Mouse (Mus musculus): ENCODE measurements around the gene Foxb1. TPM values are rescaled to one million over a fixed set of nuclear protein-coding genes. Genes with fewer than 3 reads are reported as not detected.

The Foxb1 gene
- polyA plus RNA-seq, 1 experiment from 2014 or later: not detected

GRCm38 (mm10) chr9:69764586-69765482, 4.1 kb upstream of the Foxb1 start:
- Histone ChIP-seq H3K27ac (replicated peaks) (no peak overlapping the region), H3K27me3 (replicated peaks) (peaks cover 100% of the 10 kb centered on the region), H3K4me3 (peak overlapping the region; percentile 11; the same call in 1 of the 2 replicates), H3K36me3 (no peaks in the 10 kb centered on the region), H3K9me3 (no peaks in the 10 kb centered on the region), H3K4me2 (no peak overlapping the region), H3K9ac (no peak overlapping the region), H3K4me1 (peaks cover 4% of the 10 kb centered on the region; the same call in 1 of the 2 replicates)
- 1% methylated on average over 42 of the region's 42 CpGs for WGBS
- no peak for ATAC-seq (ENCODE audit: extremely low read depth, insufficient number of reproducible peaks, low FRiP score, low TSS enrichment)

- peaks cover 7% of the 10 kb centered on the region; the same call in 1 of the 2 replicates for H3K4me1 ChIP-seq
- H3K27me3 ChIP-seq (replicated peaks): peaks cover 100% of the 10 kb centered on the region
- H3K9ac ChIP-seq: no peak overlapping the region
- no peak overlapping the region for H3K4me3 ChIP-seq
- no peaks in the 10 kb centered on the region for H3K9me3 ChIP-seq
- H3K4me2 ChIP-seq: no peak overlapping the region
- H3K36me3 ChIP-seq: no peaks in the 10 kb centered on the region
- ATAC-seq (ENCODE audit: extremely low read depth, insufficient number of reproducible peaks, low FRiP score, low TSS enrichment): no peak
- no peak overlapping the region for H3K27ac ChIP-seq (replicated peaks)
- WGBS: 1% methylated on average over 25 of the region's 25 CpGs
These were observed 3.2 kb upstream of the Foxb1 start for GRCm38 (mm10) chr9:69763681-69764585.

- ATAC-seq (ENCODE audit: extremely low read depth, insufficient number of reproducible peaks, low FRiP score, low TSS enrichment): no peak; the same call in 1 of the 2 replicates
- Histone ChIP-seq H3K27me3 (replicated peaks) (peaks cover 100% of the 10 kb centered on the region), H3K4me2 (no peak overlapping the region), H3K9me3 (no peaks in the 10 kb centered on the region), H3K9ac (no peak overlapping the region), H3K4me1 (peaks cover 8% of the 10 kb centered on the region; the same call in 1 of the 2 replicates), H3K4me3 (peak overlapping the region; percentile 9; the same call in 1 of the 2 replicates), H3K27ac (replicated peaks) (no peak overlapping the region), H3K36me3 (no peaks in the 10 kb centered on the region)
- 2% methylated on average over 14 of the region's 14 CpGs for WGBS
These were observed 2.0 kb upstream of the Foxb1 start for GRCm38 (mm10) chr9:69762703-69763102.

GRCm38 (mm10) chr9:69762221-69762620, 1.5 kb upstream of the Foxb1 start:
- H3K9ac ChIP-seq: no peak overlapping the region
- no peak for ATAC-seq (ENCODE audit: extremely low read depth, insufficient number of reproducible peaks, low FRiP score, low TSS enrichment)
- no peak overlapping the region for H3K4me3 ChIP-seq
- peaks cover 8% of the 10 kb centered on the region; the same call in 1 of the 2 replicates for H3K4me1 ChIP-seq
- H3K9me3 ChIP-seq: no peaks in the 10 kb centered on the region
- H3K27ac ChIP-seq (replicated peaks): no peak overlapping the region
- no peaks in the 10 kb centered on the region for H3K36me3 ChIP-seq
- H3K27me3 ChIP-seq (replicated peaks): peaks cover 100% of the 10 kb centered on the region
- 5% methylated on average over 12 of the region's 12 CpGs for WGBS
- H3K4me2 ChIP-seq: no peak overlapping the region

- H3K27ac ChIP-seq (replicated peaks): no peak overlapping the region
- peaks cover 100% of the 10 kb centered on the region for H3K27me3 ChIP-seq (replicated peaks)
- no peaks in the 10 kb centered on the region for H3K36me3 ChIP-seq
- H3K4me2 ChIP-seq: no peak overlapping the region
- H3K9ac ChIP-seq: no peak overlapping the region
- ATAC-seq (ENCODE audit: extremely low read depth, insufficient number of reproducible peaks, low FRiP score, low TSS enrichment): no peak
- no peaks in the 10 kb centered on the region for H3K9me3 ChIP-seq
- H3K4me3 ChIP-seq: no peak overlapping the region
- peaks cover 8% of the 10 kb centered on the region; the same call in 1 of the 2 replicates for H3K4me1 ChIP-seq
- WGBS: 2% methylated on average over 10 of the region's 10 CpGs
These were observed 829 bp upstream of the Foxb1 start for GRCm38 (mm10) chr9:69761569-69761968.

GRCm38 (mm10) chr9:69759721-69760221, 969 bp downstream of the Foxb1 start:
- no peak overlapping the region; the same call in 1 of the 2 replicates for H3K4me2 ChIP-seq
- no peaks in the 10 kb centered on the region for H3K36me3 ChIP-seq
- peak overlapping the region; percentile 16 for H3K4me3 ChIP-seq
- H3K4me1 ChIP-seq: peaks cover 8% of the 10 kb centered on the region; the same call in 1 of the 2 replicates
- no peaks in the 10 kb centered on the region for H3K9me3 ChIP-seq
- no peak overlapping the region for H3K9ac ChIP-seq
- H3K27me3 ChIP-seq (replicated peaks): peaks cover 100% of the 10 kb centered on the region
- no peak for ATAC-seq (ENCODE audit: extremely low read depth, insufficient number of reproducible peaks, low FRiP score, low TSS enrichment)
- H3K27ac ChIP-seq (replicated peaks): no peak overlapping the region
- WGBS: under 1% methylated on average over 44 of the region's 44 CpGs

GRCm38 (mm10) chr9:69758946-69759615, 1.7 kb downstream of the Foxb1 start:
- H3K4me2 ChIP-seq: no peak overlapping the region
- H3K27ac ChIP-seq (replicated peaks): no peak overlapping the region
- H3K9me3 ChIP-seq: no peaks in the 10 kb centered on the region
- ATAC-seq (ENCODE audit: extremely low read depth, insufficient number of reproducible peaks, low FRiP score, low TSS enrichment): no peak
- H3K9ac ChIP-seq: no peak overlapping the region
- H3K4me3 ChIP-seq: peak overlapping the region; percentile 16
- peaks cover 8% of the 10 kb centered on the region; the same call in 1 of the 2 replicates for H3K4me1 ChIP-seq
- 2% methylated on average over 41 of the region's 42 CpGs for WGBS
- H3K27me3 ChIP-seq (replicated peaks): peaks cover 100% of the 10 kb centered on the region
- H3K36me3 ChIP-seq: no peaks in the 10 kb centered on the region

GRCm38 (mm10) chr9:69758506-69758905, 2.2 kb downstream of the Foxb1 start:
- peaks cover 100% of the 10 kb centered on the region for H3K27me3 ChIP-seq (replicated peaks)
- peak overlapping the region; percentile 5; the same call in 1 of the 2 replicates for H3K4me2 ChIP-seq

GRCm38 (mm10) chr9:69757254-69757653, 3.5 kb downstream of the Foxb1 start:
- Histone ChIP-seq H3K4me1 (peaks cover 4% of the 10 kb centered on the region; the same call in 1 of the 2 replicates), H3K36me3 (no peaks in the 10 kb centered on the region), H3K27me3 (replicated peaks) (peaks cover 100% of the 10 kb centered on the region), H3K9ac (no peak overlapping the region), H3K4me2 (no peak overlapping the region), H3K9me3 (no peaks in the 10 kb centered on the region), H3K27ac (replicated peaks) (no peak overlapping the region), H3K4me3 (no peak overlapping the region)
- ATAC-seq (ENCODE audit: extremely low read depth, insufficient number of reproducible peaks, low FRiP score, low TSS enrichment): no peak
- 9% methylated on average over 4 of the region's 4 CpGs for WGBS

More at GRCm38 (mm10) chr9:69758506-69758905, 2.2 kb downstream of the Foxb1 start:
- Histone ChIP-seq H3K27ac (replicated peaks) (no peak overlapping the region), H3K36me3 (no peaks in the 10 kb centered on the region), H3K9ac (no peak overlapping the region), H3K4me1 (peaks cover 8% of the 10 kb centered on the region; the same call in 1 of the 2 replicates), H3K4me3 (peak overlapping the region; percentile 16; the same call in 1 of the 2 replicates), H3K9me3 (no peaks in the 10 kb centered on the region)
- ATAC-seq (ENCODE audit: extremely low read depth, insufficient number of reproducible peaks, low FRiP score, low TSS enrichment): no peak
- under 1% methylated on average over 17 of the region's 17 CpGs for WGBS

GRCm38 (mm10) chr9:69756456-69756855, 4.3 kb downstream of the Foxb1 start:
- Histone ChIP-seq H3K4me2 (no peak overlapping the region), H3K4me1 (peaks cover 4% of the 10 kb centered on the region; the same call in 1 of the 2 replicates), H3K4me3 (no peak overlapping the region), H3K9ac (no peak overlapping the region), H3K36me3 (no peaks in the 10 kb centered on the region), H3K9me3 (no peaks in the 10 kb centered on the region), H3K27ac (replicated peaks) (no peak overlapping the region), H3K27me3 (replicated peaks) (peaks cover 100% of the 10 kb centered on the region)
- ATAC-seq (ENCODE audit: extremely low read depth, insufficient number of reproducible peaks, low FRiP score, low TSS enrichment): no peak
- WGBS: 22% methylated on average over 3 of the region's 3 CpGs

All from heart, embryonic 13.5 days (tissue).